Mouse (Mus musculus) hindbrain, postnatal 0 days (tissue): ENCODE results near the gene Rrp36. TPM values are rescaled to one million over a fixed set of nuclear protein-coding genes. Genes with fewer than 3 reads are reported as not detected.

ENCODE experiments used
- ATAC-seq: fragments of 200-750 bp; cut with Nextera tagmentation; 2 replicates; pipeline ENCODE4 v1.8.0; 2017; ENCODE audit warnings: mild to moderate bottlenecking, moderate TSS enrichment, moderate library complexity
- DNase-seq: peaks from one replicate; pipeline ENCODE4 v3.0.0-alpha.2; 2015; ENCODE audit warnings: low spot score
- H3K27ac ChIP-seq: fragments of 300-500 bp; sonication (generic); 2 replicates; pipeline ENCODE4 v1.5.1; 2014; ENCODE audit warnings: mild to moderate bottlenecking
- H3K27me3 ChIP-seq: fragments of 300-500 bp; sonication (generic); 2 replicates; pipeline ENCODE4 v1.6.1; 2014; ENCODE audit warnings: low read length, mixed read lengths; ENCODE audit not compliant: insufficient read depth
- H3K36me3 ChIP-seq: fragments of 300-500 bp; sonication (generic); 2 replicates; pipeline ENCODE4 v1.6.1; 2014; ENCODE audit warnings: low read length, mixed read lengths; ENCODE audit not compliant: insufficient read depth
- H3K4me1 ChIP-seq: fragments of 300-500 bp; sonication (generic); 2 replicates; pipeline ENCODE4 v1.6.1; 2014; ENCODE audit warnings: antibody characterized with exemption, low read length, mixed read lengths; ENCODE audit not compliant: insufficient read depth
- H3K4me2 ChIP-seq: fragments of 300-500 bp; sonication (generic); 2 replicates; pipeline ENCODE4 v1.6.1; 2014; ENCODE audit warnings: low read depth, mild to moderate bottlenecking, low read length, moderate library complexity, mixed read lengths
- H3K4me3 ChIP-seq: fragments of 300-500 bp; sonication (generic); 2 replicates; pipeline ENCODE4 v1.5.1; 2014; ENCODE audit warnings: low read length
- H3K9ac ChIP-seq: fragments of 300-500 bp; sonication (generic); replicated peaks from 2 replicates; pipeline ENCODE4 v1.6.1; 2014; ENCODE audit warnings: mild to moderate bottlenecking, low read length, moderate library complexity, mixed read lengths
- H3K9me3 ChIP-seq: fragments of 300-500 bp; sonication (generic); 2 replicates; pipeline ENCODE4 v1.6.1; 2016; ENCODE audit warnings: low read length, mixed read lengths
- CTCF ChIP-seq: IDR thresholded peaks from 2 replicates; pipeline ENCODE4 v1.5.1; 2016; ENCODE audit warnings: antibody characterized with exemption, control low read depth, low read depth
- WGBS: fragments of 180-500 bp; shearing (Covaris S2); extraction: QIAGEN DNeasy Blood & Tissue Kit; methylation state at CpG from one replicate; pipeline ENCODE4 v1.1.7; 2014; 5-methylcytosine and 5-hydroxymethylcytosine counted together
- polyA plus RNA-seq: library from polyadenylated mRNA; unstranded; fragments of >200 nt; fragmentation: Nextera tagmentation; extraction: Ambion mirVana; gene quantifications from 2 replicates; pipeline ENCODE4 v1.2.1, GENCODE M21; 2015
- total RNA-seq: library from RNA; depleted of rRNA; stranded (reverse); fragments of >200 nt; gene quantifications from 2 replicates; pipeline ENCODE4 v1.2.3, GENCODE M21; 2014; rRNA removed

The Rrp36 gene
- total and polyA plus RNA-seq, 2 experiments from 2014 or later: 32.7 to 56.5 TPM

DNA sequence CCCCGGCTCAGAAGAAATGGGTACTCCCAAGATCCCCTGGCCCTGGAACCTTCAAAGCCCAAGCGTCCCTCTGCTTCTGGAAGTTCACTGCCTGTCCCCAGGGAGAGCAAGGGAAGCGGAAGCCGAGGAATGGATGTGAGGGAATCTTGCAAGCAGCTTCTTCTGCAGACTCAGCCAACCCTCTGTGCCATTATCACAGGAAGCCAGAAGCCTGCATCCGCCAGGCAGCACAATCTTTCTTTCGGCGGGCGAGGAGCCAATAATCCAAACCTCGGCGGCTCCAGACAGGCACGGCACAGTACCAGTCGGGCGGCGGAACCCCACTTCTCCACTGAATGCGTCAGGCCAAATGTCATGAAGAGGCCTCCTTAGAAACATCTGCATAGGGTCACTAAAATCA, 52.8 kb downstream of the Rrp36 start:
- WGBS: 33% methylated on average over 15 of the region's 15 CpGs
- no peaks in the 10 kb centered on the region for H3K9me3 ChIP-seq
- no peaks in the 10 kb centered on the region for H3K36me3 ChIP-seq
- ATAC-seq (no peak), DNase-seq (peak; percentile 62)
- peak overlapping the region; percentile 21 for H3K4me2 ChIP-seq
- TF ChIP-seq CTCF: no peak
- H3K4me1 ChIP-seq: peaks cover 25% of the 10 kb centered on the region
- no peak overlapping the region for H3K4me3 ChIP-seq
- H3K27ac ChIP-seq: peak overlapping the region; percentile 45; the same call in 1 of the 2 replicates
- H3K9ac ChIP-seq: no peak overlapping the region; the same call in 1 of the 2 replicates
- no peaks in the 10 kb centered on the region for H3K27me3 ChIP-seq

GRCm38 (mm10) chr17:46619683-46620357, 54.3 kb downstream of the Rrp36 start:
- peak overlapping the region; percentile 74 for H3K27ac ChIP-seq
- ATAC-seq (no peak), DNase-seq (no peak)
- H3K27me3 ChIP-seq: no peaks in the 10 kb centered on the region
- no peak overlapping the region for H3K4me3 ChIP-seq
- no peak for TF ChIP-seq CTCF
- peak overlapping the region; percentile 25; the same call in 1 of the 2 replicates for H3K9ac ChIP-seq
- H3K4me2 ChIP-seq: peak overlapping the region; percentile 7
- peaks cover 25% of the 10 kb centered on the region for H3K4me1 ChIP-seq
- H3K36me3 ChIP-seq: no peaks in the 10 kb centered on the region
- WGBS: 34% methylated on average over 16 of the region's 16 CpGs
- no peaks in the 10 kb centered on the region for H3K9me3 ChIP-seq

- peaks cover 25% of the 10 kb centered on the region for H3K4me1 ChIP-seq
- no peaks in the 10 kb centered on the region for H3K9me3 ChIP-seq
- 17% methylated on average over 27 of the region's 27 CpGs for WGBS
- H3K27me3 ChIP-seq: no peaks in the 10 kb centered on the region
- no peak for ATAC-seq
- H3K36me3 ChIP-seq: no peaks in the 10 kb centered on the region
- H3K9ac ChIP-seq: peak overlapping the region; percentile 25
- TF ChIP-seq CTCF: no peak
- peak; percentile 39 for DNase-seq
- peak overlapping the region; percentile 7 for H3K4me2 ChIP-seq
- no peak overlapping the region for H3K4me3 ChIP-seq
- H3K27ac ChIP-seq: peak overlapping the region; percentile 74
These were observed 55.1 kb downstream of the Rrp36 start for GRCm38 (mm10) chr17:46618769-46619682.

GRCm38 (mm10) chr17:46618394-46618768, 55.8 kb downstream of the Rrp36 start:
- peaks cover 25% of the 10 kb centered on the region for H3K4me1 ChIP-seq
- no peak for ATAC-seq
- H3K27me3 ChIP-seq: no peaks in the 10 kb centered on the region
- no peak overlapping the region for H3K4me3 ChIP-seq
- H3K9ac ChIP-seq: peak overlapping the region; percentile 25; the same call in 1 of the 2 replicates
- TF ChIP-seq CTCF: no peak
- H3K27ac ChIP-seq: peak overlapping the region; percentile 74
- 31% methylated on average over 6 of the region's 6 CpGs for WGBS
- DNase-seq: no peak
- H3K36me3 ChIP-seq: no peaks in the 10 kb centered on the region
- no peaks in the 10 kb centered on the region for H3K9me3 ChIP-seq
- peak overlapping the region; percentile 7 for H3K4me2 ChIP-seq

- Histone ChIP-seq H3K4me1 (peaks cover 25% of the 10 kb centered on the region), H3K36me3 (no peaks in the 10 kb centered on the region), H3K27me3 (no peaks in the 10 kb centered on the region), H3K4me3 (no peak overlapping the region), H3K4me2 (no peak overlapping the region), H3K9ac (no peak overlapping the region), H3K27ac (no peak overlapping the region), H3K9me3 (no peaks in the 10 kb centered on the region)
- TF ChIP-seq CTCF: no peak
- DNase-seq (no peak), ATAC-seq (no peak)
- WGBS: 69% methylated on average over 12 of the region's 12 CpGs
These were observed 56.4 kb downstream of the Rrp36 start for GRCm38 (mm10) chr17:46617799-46618198.

Other genes starting within 250 kb of the Rrp36 start
- gene Crip3, start 245.4 kb downstream of the Rrp36 start, total RNA-seq: 1.4 and 4.0 TPM in 2 replicates
- 1.6 and 1.7 TPM in 2 replicates for gene Crip3, start 245.4 kb downstream of the Rrp36 start, polyA plus RNA-seq
- gene Slc22a7, start 235.9 kb downstream of the Rrp36 start, total RNA-seq: not detected in 2 replicates
- gene Slc22a7, start 235.9 kb downstream of the Rrp36 start, polyA plus RNA-seq: 0.13 TPM in 1 of 2 replicates, not detected in the other
- gene Ttbk1, start 186.7 kb downstream of the Rrp36 start, total RNA-seq: 46.5 and 53.4 TPM in 2 replicates
- 6.3 and 6.5 TPM in 2 replicates for gene Ttbk1, start 186.7 kb downstream of the Rrp36 start, polyA plus RNA-seq
- gene Dnph1, start 177.6 kb downstream of the Rrp36 start, total RNA-seq: 8.9 and 9.9 TPM in 2 replicates
- gene Dnph1, start 177.6 kb downstream of the Rrp36 start, polyA plus RNA-seq: 19.2 and 23.4 TPM in 2 replicates
- gene Cul9, start 128.0 kb downstream of the Rrp36 start, total RNA-seq: 55.3 and 58.2 TPM in 2 replicates
- 12.2 and 14.4 TPM in 2 replicates for gene Cul9, start 128.0 kb downstream of the Rrp36 start, polyA plus RNA-seq
- gene Srf, start 118.2 kb downstream of the Rrp36 start, total RNA-seq: 67.0 and 67.3 TPM in 2 replicates
- 3.0 and 3.8 TPM in 2 replicates for gene Srf, start 118.2 kb downstream of the Rrp36 start, polyA plus RNA-seq
- 77.6 and 79.3 TPM in 2 replicates for gene Ptk7, start 44.8 kb downstream of the Rrp36 start, total RNA-seq
- 24.5 and 25.1 TPM in 2 replicates for gene Ptk7, start 44.8 kb downstream of the Rrp36 start, polyA plus RNA-seq
- 25.1 and 32.1 TPM in 2 replicates for gene Klc4, start 28.3 kb downstream of the Rrp36 start, total RNA-seq
- gene Klc4, start 28.3 kb downstream of the Rrp36 start, polyA plus RNA-seq: 23.0 and 24.0 TPM in 2 replicates
- 55.4 and 67.2 TPM in 2 replicates for gene Mrpl2, start 28.1 kb downstream of the Rrp36 start, total RNA-seq
- 90.2 and 95.5 TPM in 2 replicates for gene Mrpl2, start 28.1 kb downstream of the Rrp36 start, polyA plus RNA-seq
- 92.2 and 108 TPM in 2 replicates for gene Cul7, start 24.0 kb downstream of the Rrp36 start, total RNA-seq
- 24.9 and 26.8 TPM in 2 replicates for gene Cul7, start 24.0 kb downstream of the Rrp36 start, polyA plus RNA-seq
- 135 and 146 TPM in 2 replicates for gene Mea1, start 4.4 kb upstream of the Rrp36 start, total RNA-seq
- 312 and 325 TPM in 2 replicates for gene Mea1, start 4.4 kb upstream of the Rrp36 start, polyA plus RNA-seq
- gene Klhdc3, start 6.6 kb upstream of the Rrp36 start, total RNA-seq: 91.5 and 98.3 TPM in 2 replicates
- 172 and 179 TPM in 2 replicates for gene Klhdc3, start 6.6 kb upstream of the Rrp36 start, polyA plus RNA-seq
- gene Ppp2r5d, start 30.8 kb upstream of the Rrp36 start, total RNA-seq: 103 and 129 TPM in 2 replicates
- 79.4 and 89.6 TPM in 2 replicates for gene Ppp2r5d, start 30.8 kb upstream of the Rrp36 start, polyA plus RNA-seq
- 41.7 and 51.5 TPM in 2 replicates for gene Pex6, start 37.1 kb upstream of the Rrp36 start, total RNA-seq
- gene Pex6, start 37.1 kb upstream of the Rrp36 start, polyA plus RNA-seq: 18.1 and 18.8 TPM in 2 replicates
- gene Gnmt, start 54.8 kb upstream of the Rrp36 start, total RNA-seq: 0.25 and 1.2 TPM in 2 replicates
- 5.6 and 6.4 TPM in 2 replicates for gene Gnmt, start 54.8 kb upstream of the Rrp36 start, polyA plus RNA-seq
- 79.1 and 88.9 TPM in 2 replicates for gene Cnpy3, start 77.9 kb upstream of the Rrp36 start, total RNA-seq
- 70.9 and 72.4 TPM in 2 replicates for gene Cnpy3, start 77.9 kb upstream of the Rrp36 start, polyA plus RNA-seq
- not detected in 2 replicates for gene Ptcra, start 89.4 kb upstream of the Rrp36 start, total RNA-seq
- gene Ptcra, start 89.4 kb upstream of the Rrp36 start, polyA plus RNA-seq: 0.11 and 0.42 TPM in 2 replicates
- 44.9 and 46.4 TPM in 2 replicates for gene 2310039H08Rik, start 98.3 kb upstream of the Rrp36 start, total RNA-seq
- gene 2310039H08Rik, start 98.3 kb upstream of the Rrp36 start, polyA plus RNA-seq: 64.7 TPM in 2 replicates
- gene Rpl7l1, start 108.3 kb upstream of the Rrp36 start, total RNA-seq: 39.4 and 39.8 TPM in 2 replicates
- gene Rpl7l1, start 108.3 kb upstream of the Rrp36 start, polyA plus RNA-seq: 72.1 and 80.0 TPM in 2 replicates
- gene Bicral, start 184.1 kb upstream of the Rrp36 start, total RNA-seq: 22.9 and 23.1 TPM in 2 replicates
- 5.1 and 5.2 TPM in 2 replicates for gene Bicral, start 184.1 kb upstream of the Rrp36 start, polyA plus RNA-seq
- gene Tbcc, start 216.3 kb upstream of the Rrp36 start, total RNA-seq: 41.8 and 61.5 TPM in 2 replicates
- gene Tbcc, start 216.3 kb upstream of the Rrp36 start, polyA plus RNA-seq: 50.7 and 54.5 TPM in 2 replicates
- not detected in 2 replicates for gene Prph2, start 236.1 kb upstream of the Rrp36 start, total RNA-seq
- 0.05 TPM in 1 of 2 replicates, not detected in the other for gene Prph2, start 236.1 kb upstream of the Rrp36 start, polyA plus RNA-seq